Mouse (Mus musculus) adrenal gland, adult 8-10 months (tissue): ENCODE results near the gene Prom1. TPM values are rescaled to one million over a fixed set of nuclear protein-coding genes. Genes with fewer than 3 reads are reported as not detected.
"Not testable (repeated sequence)": the region's sequence is repeated elsewhere in the genome, so short reads cannot be mapped to it uniquely, and the experiment has no call there.

Source experiments
- DNase-seq: peaks from one replicate; pipeline ENCODE4 v3.0.0; 2022
- total RNA-seq, 4 experiments: library from RNA; stranded (reverse); gene quantifications; 2 replicates each; pipeline ENCODE4 v1.2.4; 2022

Prom1 gene
- 1 to 10 TPM; 2.1 to 5.4 (median 3.9) TPM for total RNA-seq

DNA sequence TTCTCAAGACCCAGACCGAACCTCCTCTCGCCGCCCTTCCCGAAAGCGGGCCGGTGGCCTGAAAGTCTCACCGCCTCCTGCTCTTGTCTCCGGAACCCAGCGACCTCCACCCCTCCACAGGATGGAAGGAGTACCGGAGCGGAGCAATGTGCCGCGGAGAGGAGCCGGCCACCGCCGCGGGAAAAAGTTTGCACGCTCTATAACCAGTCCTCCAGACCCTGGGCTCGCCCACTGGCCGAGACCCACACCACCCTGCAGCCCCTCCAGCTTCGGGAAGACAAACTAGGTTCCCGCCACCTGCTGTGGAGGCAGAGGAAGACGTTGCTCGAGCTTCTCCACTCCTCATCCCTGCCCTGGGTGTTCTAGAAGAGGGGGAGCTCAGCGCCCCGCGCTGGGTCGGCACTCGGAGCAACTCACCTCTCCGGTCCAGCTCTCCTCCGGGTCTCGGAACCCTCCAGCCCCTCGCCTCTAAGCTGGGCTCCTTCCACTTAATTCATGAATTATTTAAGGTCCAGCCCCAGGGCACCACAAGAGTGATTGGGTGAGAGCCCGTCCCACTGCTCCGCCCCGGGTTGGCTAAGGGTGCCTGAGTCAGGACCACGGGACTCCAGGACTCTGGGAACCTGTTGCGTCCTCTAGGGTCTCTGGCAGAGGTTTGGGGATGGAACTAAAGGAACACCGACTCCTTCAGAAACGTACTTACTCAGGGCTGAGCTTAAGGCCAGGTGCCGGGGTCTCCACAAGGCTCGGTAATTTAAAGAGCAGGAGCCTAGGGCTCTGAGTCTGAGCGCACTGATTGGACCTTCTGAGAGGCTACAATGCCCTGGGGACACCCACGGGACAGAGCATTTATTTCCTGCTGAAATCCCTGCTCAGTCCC, at the start of gene Prom1:
Gene Prom1, minus strand, starts transcription at position 802 of the 880 bp plus-strand sequence.
- no peak for DNase-seq

GRCm38 (mm10) chr5:44147732-44148131, 45.9 kb upstream of the Prom1 start:
- no peak for DNase-seq

- no peak for DNase-seq
Observed at GRCm38 (mm10) chr5:44146437-44147332, 44.9 kb upstream of the Prom1 start.

GRCm38 (mm10) chr5:44143467-44144235, 41.8 kb upstream of the Prom1 start:
- no peak for DNase-seq

- no peak for DNase-seq
Observed at GRCm38 (mm10) chr5:44127487-44127886, 25.7 kb upstream of the Prom1 start.

- not testable (repeated sequence) for DNase-seq
Observed at GRCm38 (mm10) chr5:44126574-44126973, 24.7 kb upstream of the Prom1 start.

GRCm38 (mm10) chr5:44121390-44121789, 19.6 kb upstream of the Prom1 start:
- DNase-seq: no peak

- DNase-seq: no peak
Observed at GRCm38 (mm10) chr5:44113138-44113537, 11.3 kb upstream of the Prom1 start.

- DNase-seq: no peak
Observed at GRCm38 (mm10) chr5:44109121-44109520, 7.3 kb upstream of the Prom1 start.

GRCm38 (mm10) chr5:44108125-44108524, 6.3 kb upstream of the Prom1 start:
- DNase-seq: no peak

- DNase-seq: no peak
Observed at GRCm38 (mm10) chr5:44105192-44105591, 3.4 kb upstream of the Prom1 start.

- DNase-seq: no peak
Observed at GRCm38 (mm10) chr5:44104686-44105085, 2.9 kb upstream of the Prom1 start.

DNA sequence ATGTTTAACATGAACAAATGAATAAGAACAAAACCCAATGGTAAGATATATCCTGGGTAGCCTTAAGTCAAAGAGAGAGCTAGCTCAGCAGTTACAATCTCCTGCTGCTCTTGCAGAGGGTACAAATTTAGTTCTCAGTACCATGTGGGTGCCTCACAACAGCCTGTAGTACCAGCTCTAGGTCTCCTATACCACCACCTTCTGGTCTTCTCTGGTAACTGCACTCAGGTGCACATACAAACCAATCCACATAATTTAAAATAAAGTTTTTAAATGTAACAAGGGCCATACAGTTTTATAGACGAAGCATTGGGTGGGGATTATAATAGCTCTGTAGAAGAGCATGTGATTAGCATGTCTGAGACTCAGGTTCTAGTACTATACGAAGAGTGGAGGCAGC, 2.3 kb upstream of the Prom1 start:
- no peak for DNase-seq

GRCm38 (mm10) chr5:44103121-44103520, 1.3 kb upstream of the Prom1 start:
- no peak for DNase-seq

DNA sequence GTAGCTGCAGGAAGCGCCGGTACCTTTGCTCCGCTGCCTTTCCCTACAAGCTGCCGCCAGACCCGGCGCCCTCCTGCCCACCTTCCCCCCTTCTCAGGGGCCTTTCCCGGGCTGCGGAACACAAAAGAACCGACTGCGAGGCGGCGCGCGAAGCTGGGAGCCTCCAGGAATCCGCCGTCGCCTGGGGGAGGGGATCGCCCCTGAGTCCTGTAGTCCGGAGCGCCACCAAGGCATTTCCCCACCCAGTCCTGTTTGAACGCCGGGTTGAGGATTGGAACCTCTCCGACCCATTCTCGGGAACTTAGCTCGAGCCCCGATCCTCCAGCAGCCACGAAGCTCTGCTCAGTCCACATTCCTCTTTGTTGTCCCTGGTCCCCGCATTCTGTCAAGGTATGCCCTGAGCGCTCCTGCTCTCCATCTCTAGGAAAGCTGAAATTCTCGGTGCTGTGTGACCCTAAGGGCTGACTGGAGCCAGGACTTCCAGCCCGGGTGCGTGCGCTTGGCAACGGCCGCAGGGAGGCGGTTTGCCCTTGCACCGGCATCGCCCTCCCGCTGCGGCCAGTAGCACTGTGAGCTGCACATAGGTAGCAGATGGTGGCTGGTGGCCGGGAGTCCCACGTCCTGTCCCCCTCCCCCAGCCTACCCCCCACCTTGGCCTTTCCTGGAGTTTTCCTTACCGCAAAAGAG, 1.1 kb downstream of the Prom1 start:
- DNase-seq: no peak

DNA sequence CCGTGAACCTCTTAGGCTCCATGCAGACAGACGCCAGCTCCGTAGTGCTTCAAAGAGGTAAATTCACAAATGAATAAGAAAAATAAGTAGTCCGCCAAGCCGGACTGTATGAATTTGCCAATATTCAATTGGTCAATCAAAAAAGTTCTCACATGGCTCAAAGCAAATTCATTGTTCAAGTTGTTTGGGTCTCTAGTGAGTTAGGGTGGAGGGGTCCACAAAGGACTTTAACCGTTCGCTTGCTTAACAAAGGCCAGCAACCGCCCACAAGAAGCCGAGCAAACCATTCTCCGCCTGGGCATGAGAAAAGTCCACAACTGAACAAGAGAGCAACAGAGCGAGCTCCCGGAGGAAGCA, 1.7 kb downstream of the Prom1 start:
- DNase-seq: no peak

- no peak for DNase-seq
Observed at GRCm38 (mm10) chr5:44096996-44097395, 4.8 kb downstream of the Prom1 start.

GRCm38 (mm10) chr5:44096106-44096505, 5.7 kb downstream of the Prom1 start:
- no peak for DNase-seq

- no peak for DNase-seq
Observed at GRCm38 (mm10) chr5:44095697-44096096, 6.1 kb downstream of the Prom1 start.

DNA sequence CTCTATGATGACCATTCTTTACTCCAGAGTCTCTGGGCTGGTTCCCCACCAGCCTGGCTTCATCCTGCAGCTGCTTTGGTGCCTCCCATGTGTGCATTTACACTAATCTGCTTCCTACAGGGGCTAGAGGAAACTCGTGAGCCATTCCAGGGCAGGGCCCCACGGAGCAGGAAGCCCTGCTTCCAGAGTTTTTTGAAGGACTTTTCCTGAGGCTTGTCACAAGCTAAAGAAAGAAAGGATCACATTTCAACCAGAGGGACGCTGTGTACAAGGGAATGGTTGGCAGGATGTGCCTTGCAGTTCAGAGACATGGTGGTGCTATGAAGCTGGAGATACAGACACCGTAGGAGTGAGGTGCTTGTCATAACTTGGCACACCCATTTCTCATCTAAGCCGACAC, 14.8 kb downstream of the Prom1 start:
- no peak for DNase-seq

DNA sequence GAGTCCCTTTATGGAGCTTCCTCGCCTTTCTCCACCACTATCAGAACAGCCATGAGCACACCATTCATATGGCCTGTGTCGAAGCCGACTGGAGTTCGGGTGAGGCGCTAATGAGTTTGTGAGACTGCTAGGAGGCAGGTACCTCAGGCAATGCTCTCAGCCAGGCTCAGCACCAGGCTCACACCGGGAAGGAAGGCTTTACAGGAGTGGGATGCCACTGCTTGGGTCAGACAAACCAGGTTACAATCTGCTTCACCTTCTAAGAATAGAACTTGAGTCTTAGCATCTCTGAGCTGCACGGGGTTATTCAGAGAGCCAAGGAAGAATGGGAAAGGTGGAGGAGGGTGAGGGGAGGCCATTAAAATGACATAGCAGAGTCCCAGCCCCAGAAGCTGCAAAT, 16.0 kb downstream of the Prom1 start:
- no peak for DNase-seq

DNA sequence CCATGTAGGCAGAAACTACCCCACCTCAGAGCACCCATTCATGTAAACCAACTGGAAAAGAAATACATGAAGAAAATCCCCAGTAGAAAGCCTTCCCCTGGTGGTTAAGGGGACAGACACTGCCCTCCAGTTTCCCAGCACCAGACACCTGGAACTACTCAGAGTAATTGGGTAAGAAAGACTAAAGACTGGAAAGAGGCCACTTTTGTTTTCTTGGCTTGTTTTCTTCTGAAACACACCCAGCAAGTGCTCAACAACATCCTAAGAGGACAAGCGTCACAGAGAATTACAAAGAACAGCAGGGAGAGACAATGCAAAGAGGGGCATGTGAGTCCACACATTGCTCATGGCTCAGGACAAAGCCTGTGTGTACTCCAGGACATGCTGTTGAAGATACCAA, 20.7 kb downstream of the Prom1 start:
- DNase-seq: no peak
